Mouse (Mus musculus) urinary bladder, postnatal 14 days (tissue): ENCODE data around the gene Mdga1.
"Not testable (repeated sequence)": the region's sequence is repeated elsewhere in the genome, so short reads cannot be mapped to it uniquely, and the experiment has no call there.

Experiments used
- DNase-seq: peaks from one replicate; pipeline ENCODE4 v3.0.0; 2021; ENCODE audit warnings: low spot score

Gene Mdga1

DNA sequence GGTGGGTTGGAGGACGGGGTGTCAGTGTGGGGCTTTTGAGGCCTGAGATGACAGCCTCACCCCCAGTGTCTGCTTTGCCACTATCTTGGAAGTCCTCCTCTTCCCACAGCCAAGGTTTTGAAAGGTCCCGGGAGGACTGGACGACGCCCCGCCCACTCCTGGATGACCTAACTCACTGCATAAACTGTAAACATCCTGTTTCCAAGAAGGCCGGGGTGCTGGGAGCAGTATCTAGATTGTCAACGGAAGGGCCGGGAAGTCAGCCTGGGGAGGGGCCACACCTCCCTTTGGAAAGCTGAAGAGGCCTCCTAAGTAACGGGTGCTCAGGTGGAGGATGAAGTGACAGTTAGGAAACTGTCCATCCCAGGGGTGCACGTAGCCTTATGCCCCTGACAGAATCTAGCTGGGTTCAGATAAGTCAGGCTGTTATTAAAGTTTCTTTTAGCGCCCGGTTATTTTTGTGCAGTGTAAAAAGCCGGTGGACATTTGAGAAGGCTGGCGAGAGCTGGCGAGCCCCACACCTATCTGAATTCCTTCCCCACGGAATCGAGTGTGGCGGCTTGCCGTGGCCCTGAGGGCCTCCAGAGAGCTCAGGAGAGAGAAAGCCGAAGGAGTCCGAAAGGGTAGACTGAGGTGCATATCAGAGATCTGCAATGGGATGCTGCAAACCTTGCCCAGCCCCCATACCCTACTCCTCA, 170.3 kb downstream of the Mdga1 start:
- DNase-seq: no peak

DNA sequence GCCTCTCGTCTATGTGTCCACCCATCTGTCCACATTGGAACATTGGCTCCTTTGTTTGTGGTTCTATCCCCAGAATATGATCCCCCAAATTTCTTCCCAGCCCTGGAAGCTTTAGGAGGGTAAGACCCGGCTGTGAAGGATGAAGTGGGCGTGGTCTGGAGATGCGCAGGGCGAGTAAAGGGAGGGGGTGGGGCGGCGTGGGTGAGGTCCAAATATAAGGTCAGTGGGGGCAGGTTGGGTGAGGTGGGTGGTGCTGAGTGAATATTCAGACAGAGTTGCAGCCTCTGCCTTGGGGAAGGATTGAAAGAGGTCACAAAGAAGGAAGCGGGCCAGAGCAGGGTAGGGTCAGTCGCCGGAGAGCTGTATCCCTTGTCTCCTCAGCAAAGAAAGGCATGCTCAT, 171.7 kb downstream of the Mdga1 start:
- DNase-seq: no peak

DNA sequence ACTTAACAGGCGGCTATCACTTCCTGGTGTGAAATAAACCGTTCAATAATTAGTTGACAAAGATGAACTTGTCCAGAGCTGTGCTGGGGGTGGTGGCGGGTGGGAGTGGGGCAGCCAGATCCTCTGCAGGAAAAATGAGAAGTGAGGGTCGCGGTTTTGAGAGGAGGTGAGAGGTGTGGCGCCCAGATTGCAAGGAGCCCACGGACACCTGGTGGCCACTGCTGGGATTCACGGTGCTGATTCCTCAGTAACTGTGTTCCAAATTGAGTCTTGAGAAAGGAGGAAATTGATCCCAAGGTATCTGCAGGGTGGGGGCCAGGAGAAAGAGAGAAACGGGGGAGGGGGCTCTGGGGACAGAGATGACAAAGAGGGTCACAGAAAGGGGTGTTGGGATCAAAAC, 173.1 kb downstream of the Mdga1 start:
- DNase-seq: no peak

DNA sequence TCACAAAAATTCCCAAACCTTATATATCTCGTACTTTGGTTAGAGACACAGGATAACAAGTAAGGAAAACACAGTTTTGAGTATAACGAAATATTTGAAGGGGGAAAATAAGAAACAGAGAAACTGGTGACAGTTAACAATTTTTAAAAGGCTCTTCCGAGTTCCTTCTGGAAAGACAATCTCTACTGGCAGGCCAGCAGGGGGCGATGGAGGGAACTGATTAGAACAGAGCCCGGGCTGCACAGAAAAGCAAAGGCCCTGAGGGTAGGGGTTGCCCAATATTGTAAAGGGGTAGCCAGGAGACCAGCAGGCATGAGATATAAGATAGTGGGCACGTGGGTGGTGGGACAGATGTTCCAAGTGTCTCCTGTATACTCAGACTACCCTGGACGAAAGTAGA, 173.8 kb downstream of the Mdga1 start:
- DNase-seq: peak; percentile 83

DNA sequence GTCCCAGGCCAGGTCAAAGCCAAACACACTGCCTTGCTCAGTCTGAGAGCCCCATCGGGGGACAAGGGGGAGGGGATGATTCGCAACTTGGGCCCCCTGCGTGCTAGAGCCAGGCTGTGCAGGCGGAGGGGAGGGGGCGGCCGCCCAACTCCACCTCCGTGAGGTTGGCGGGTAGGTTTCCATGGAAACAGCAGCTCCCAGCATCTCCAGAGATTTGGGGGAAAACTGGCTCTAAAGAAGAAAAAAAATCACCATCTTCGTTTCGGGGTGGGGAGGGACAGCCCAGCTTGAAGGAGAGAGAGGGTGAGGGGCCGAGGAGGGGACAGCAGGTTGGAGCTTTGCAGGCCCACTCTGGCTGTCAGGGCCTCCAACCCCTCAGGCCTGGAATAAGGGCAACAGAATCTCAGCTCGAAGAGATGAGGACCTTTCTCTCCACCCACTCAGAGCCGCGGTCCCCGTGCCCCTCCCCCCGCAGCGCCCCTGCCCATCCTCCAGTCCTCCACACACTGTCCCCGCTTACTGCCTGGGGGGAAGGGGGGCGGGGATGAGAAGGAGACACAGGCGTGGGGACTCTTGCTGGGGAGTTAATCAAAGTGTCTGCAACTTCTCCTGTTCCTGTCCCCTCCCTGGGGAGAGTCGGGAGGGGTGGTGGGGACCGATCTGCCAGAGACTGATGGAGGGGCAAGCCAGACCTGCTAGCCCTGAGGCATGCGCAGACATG, 174.7 kb downstream of the Mdga1 start:
- DNase-seq: no peak

DNA sequence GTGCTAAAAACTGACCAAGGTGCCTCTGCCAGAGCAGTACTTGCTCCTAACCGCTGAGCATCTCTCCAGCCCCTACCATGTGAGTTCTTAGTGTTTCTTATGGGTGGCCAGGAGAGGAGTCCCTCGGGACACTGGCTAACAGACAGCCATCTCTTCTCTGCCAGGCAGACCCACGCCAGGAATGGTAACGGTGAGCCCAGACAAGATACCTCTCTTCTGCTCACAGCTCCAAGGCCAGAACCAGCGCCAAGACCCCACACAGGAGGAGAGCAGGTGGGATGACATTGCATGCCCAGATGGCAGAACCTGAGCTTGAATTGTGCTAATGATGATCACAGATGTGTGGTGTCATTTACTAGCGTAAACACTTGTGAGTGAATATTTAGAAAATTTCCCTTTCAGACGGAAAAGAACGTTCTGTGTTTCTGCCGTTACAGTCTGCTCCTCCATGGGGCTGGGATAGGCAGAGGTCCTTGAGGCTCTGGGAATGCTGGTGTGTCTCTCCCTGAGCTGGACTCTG, 178.3 kb downstream of the Mdga1 start:
- no peak for DNase-seq

DNA sequence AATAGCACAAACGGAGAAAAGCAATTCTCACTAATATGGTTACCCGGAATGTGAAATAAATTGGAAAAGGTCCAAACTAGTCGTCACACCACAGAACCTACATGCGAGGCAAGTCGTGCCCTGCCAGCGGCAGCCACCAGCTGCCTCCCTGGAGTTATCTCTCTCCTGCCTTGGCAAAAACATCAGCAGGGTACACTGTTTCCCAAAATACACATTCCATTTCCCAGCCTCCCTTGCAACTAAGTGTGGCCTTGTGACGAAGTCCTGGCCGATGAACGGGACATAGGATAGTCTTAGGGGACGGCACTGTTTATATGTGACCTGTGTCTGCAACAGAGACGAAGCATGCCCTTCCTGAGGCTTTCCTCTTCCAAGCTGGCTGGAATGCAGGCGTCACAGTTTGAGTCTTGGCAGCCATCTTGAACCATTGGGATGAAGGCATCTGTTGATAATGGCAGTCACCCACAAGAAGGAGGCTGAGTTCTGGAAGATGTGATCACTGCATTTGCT, 179.6 kb downstream of the Mdga1 start:
- no peak for DNase-seq

DNA sequence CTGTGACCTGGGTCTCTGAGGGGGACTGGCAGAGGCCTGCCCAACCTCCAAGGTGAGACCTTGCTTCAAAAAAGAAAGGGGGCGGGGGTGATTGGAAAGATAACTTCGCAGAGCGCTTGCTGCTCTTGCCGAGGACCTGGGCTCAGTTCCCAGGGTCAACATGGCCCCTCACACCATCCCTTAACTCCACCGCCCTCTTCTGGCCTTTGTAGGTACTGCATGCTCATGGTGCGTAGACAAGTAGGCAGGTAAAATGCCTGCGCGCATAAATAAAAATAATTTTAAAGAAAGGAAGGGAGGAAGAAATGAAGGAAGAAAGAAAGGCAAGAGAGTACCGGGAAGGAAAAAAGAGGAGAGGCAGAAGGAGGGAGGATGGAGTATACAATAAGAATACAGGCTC, 180.2 kb downstream of the Mdga1 start:
- no peak for DNase-seq

DNA sequence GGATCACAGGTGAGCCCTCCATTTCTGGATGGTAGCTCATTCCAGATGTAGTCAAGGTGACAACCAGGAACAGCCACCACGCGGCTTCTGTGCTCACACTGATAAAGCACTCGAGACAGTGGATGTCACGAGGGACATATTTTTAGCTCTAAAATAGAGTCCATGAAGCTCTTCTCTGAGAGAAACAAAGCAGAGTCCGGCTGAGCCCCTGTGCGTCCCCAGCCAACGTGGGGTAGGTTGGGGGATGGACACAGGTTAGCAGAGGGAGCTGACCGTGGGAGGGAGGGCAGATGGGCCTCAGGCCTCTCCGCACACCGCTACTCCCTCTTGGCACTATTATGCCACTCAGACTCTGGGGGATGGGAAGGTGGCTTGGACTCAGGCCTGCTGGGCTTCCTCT, 181.3 kb downstream of the Mdga1 start:
- DNase-seq: no peak

DNA sequence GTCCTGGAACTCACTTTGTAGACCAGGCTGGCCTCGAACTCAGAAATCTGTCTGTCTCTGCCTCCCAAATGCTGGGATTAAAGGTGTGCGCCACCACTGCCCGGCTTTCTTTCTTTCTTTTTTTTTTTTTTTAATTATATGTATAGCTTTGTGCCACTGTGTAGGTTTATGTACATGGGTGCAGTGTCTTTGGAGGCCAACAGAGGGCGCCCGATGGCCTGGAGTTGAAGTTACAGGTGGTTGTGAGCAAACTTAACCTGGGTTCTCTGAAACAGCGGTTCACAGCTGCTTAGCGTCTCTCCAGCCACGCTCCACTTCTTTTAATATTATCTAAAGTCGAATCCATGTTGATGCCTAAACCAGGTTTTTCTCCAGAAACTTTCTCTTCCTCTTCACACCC, 185.1 kb downstream of the Mdga1 start:
- DNase-seq: no peak

DNA sequence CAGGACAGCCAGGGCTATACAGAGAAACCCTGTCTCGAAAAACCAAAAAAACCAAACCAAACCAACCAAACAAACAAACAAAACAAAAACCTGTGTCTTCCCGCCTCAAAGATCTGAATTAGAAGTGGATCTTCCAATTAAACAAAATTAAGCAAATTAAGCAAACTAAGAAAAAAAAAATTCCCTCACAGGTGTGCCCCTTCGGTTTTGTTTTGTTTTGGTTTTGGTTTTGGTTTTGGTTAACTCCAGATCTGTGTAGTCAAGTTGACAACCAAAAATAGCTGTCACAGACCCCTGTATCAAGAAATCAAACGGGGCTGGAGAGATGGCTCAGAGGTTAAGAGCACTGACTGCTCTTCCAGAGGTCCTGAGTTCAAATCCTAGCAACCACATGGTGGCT, 188.4 kb downstream of the Mdga1 start:
- not testable (repeated sequence) for DNase-seq

DNA sequence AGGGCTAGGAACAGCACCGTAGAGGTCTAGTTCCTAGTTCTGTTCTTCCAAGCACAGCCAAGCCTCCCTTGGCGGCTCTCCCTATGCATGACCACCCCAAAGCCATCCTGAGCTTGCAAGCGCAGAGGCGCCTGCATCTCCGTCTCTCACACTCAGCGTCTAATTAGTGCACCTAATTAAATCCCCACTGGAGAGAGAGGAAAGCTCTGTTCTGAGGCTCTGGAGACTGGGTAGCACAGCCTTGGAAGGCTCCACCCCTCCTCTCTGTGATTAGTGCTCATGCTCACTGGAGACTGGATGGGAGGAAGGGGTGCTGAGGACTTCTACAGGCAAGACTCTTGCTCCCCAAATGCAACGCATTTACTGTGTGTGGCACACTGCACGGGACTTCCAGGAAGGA, 191.9 kb downstream of the Mdga1 start:
- DNase-seq: no peak
